Mouse (Mus musculus) Patski (cell line): Measurements from ENCODE around the gene Gm7534. TPM values are rescaled to one million over a fixed set of nuclear protein-coding genes. Genes with fewer than 3 reads are reported as not detected.
"Not testable (repeated sequence)": the region's sequence is repeated elsewhere in the genome, so short reads cannot be mapped to it uniquely, and the experiment has no call there.

ENCODE experiments used
- ATAC-seq: fragments of 100-300 bp; one replicate; pipeline ENCODE4 v1.8.0; 2021
- CTCF ChIA-PET: fragments of 350-600 bp; sonication (Branson Sonifier 250); formaldehyde crosslinking; loops from one replicate; lab custom pipeline; 2022; ENCODE audit warnings: inconsistent platforms; lab: Charles Lee
- POLR2A ChIA-PET: fragments of 350-600 bp; sonication (Branson Sonifier 250); formaldehyde crosslinking; loops from one replicate; lab custom pipeline; 2022; ENCODE audit warnings: antibody characterized with exemption, inconsistent platforms; lab: Charles Lee
- DNase-seq: peaks from one replicate; pipeline ENCODE4 v3.0.0-alpha.2; 2011; ENCODE audit warnings: low read depth, low spot score
- H3K27me3 ChIP-seq: fragments of 371-371 bp; one replicate; pipeline ENCODE4 v1.5.1; 2021
- CTCF ChIP-seq: fragments of 100-300 bp; IDR thresholded peaks from one replicate; pipeline ENCODE4 v1.5.1; 2021
- in situ Hi-C: fragments of 300-500 bp; cut with MboI; formaldehyde crosslinking; loops from 3 replicates; pipeline ENCODE4 v1.11.1; 2018; ENCODE audit warnings: low pct_unique_long_range_greater_than_20kb, mixed read lengths
- polyA plus RNA-seq: library from polyadenylated mRNA; unstranded; gene quantifications from one replicate; pipeline ENCODE4 v1.2.3, GENCODE M21; 2021

Gm7534 gene
- polyA plus RNA-seq, 1 experiment from 2014 or later = not detected

DNA sequence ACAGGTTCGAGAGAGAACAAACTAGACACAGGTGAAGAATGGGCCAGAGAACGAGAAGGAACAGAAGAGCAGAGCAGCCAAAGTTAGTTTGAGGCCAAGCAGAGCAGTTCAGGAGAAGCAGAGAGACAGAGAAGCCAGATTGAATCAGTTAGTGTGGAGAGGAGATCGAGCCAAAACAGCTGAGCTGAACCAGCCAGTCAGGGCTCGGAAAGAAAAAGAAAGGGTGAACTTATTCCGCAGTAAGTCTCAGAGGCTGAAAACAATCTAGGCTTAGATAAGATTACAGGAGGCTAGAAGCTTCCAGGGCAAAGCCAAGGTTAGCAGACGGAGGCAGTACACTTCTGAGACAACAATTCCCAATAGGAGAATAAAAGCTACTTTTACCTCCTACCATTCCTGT, 37.8 kb downstream of the Gm7534 start:
- DNase-seq (no peak), ATAC-seq (no peak)
- CTCF ChIA-PET = interaction anchor here (1.6 kb wide), 1 partner anchor 13 kb away, joined by 7 read pairs; no protein-coding TSS in a partner anchor
- in situ Hi-C loops = no loop called here
- TF ChIP-seq CTCF = no peak
- POLR2A ChIA-PET = no interaction called here
- no peaks in the 10 kb centered on the region for H3K27me3 ChIP-seq

DNA sequence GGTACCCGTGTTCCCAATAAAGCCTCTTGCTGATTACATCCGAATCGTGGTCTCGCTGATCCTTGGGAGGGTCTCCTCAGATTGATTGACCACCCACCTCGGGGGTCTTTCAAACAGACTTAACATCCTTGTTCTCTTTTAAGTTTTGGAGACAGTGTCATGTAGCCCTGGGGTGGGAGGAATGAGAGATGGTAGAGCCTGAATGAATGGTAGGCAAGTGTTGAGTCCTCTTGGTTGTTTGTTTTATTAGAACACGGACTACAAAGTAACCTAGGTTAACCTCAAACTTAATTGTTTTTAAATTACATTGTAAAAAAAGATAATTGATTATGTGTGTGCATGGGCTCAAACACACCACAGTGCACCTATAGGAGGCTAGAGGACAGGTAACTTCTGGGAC, 38.2 kb downstream of the Gm7534 start:
- CTCF ChIA-PET = interaction anchor here (1.6 kb wide), 1 partner anchor 13 kb away, joined by 7 read pairs; no protein-coding TSS in a partner anchor
- H3K27me3 ChIP-seq = no peaks in the 10 kb centered on the region
- DNase-seq (no peak), ATAC-seq (no peak)
- POLR2A ChIA-PET = no interaction called here
- TF ChIP-seq CTCF = no peak
- in situ Hi-C loops = no loop called here

DNA sequence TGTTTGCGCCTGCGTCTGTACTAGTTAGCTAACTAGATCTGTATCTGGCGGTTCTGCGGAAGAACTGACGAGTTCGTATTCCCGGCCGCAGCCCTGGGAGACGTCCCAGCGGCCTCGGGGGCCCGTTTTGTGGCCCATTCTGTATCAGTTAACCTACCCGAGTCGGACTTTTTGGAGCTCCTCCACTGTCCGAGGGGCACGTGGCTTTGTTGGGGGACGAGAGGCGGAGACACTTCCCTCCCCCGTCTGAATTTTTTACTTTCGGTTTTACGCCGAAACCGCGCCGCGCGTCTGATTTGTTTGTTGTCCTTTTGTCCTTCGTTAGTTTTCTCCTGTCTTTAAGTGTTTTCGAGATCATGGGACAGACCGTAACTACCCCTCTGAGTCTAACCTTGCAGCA, 42.7 kb downstream of the Gm7534 start:
- POLR2A ChIA-PET, H3K27me3 ChIP-seq, in situ Hi-C loops, ATAC-seq, DNase-seq, CTCF ChIA-PET: not testable (repeated sequence)

DNA sequence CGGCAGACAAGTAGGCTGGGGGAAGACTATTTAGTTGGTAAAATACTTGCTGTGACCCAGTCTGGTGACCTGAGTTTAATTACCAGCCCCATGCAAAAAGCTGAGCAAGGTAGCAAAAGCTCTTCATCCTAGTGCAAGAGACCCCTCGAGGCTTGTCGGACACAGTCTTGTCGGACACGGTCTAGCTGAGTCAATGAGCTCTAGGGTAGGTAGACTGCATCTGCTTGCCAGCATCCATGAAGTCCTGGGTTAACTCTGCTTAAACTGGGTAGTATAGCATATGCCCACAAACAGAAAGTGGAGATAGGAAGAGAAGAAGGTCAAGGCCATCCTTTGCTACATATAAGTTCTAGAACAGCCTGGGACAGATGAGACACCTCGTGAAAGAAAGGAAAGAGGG, 44.0 kb downstream of the Gm7534 start:
- no peaks in the 10 kb centered on the region for H3K27me3 ChIP-seq
- in situ Hi-C loops = no loop called here
- DNase-seq (no peak), ATAC-seq (no peak)
- CTCF ChIA-PET = no interaction called here
- TF ChIP-seq CTCF = no peak
- POLR2A ChIA-PET = interaction anchor here (0.6 kb wide), 1 partner anchor 23 kb away, joined by 4 read pairs; no protein-coding TSS in a partner anchor

DNA sequence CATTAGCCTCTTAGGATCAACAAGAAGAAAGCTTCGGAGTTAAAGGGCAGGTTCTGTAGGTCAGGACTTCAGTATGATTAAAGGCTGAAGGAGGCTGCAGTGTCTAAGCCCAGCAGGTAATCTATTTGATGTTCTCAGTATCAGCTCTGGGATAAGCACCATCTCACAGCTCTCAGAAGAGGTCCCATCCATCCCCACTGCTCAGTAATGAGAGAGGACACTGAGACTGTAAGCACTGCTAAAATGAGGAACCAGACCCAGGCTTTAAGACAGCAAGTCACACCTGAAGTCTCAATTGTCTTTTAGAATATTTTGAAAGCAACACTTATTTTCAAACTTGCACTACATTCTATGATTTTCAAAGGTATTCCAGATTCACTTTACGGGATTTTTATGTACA, 45.2 kb downstream of the Gm7534 start:
- H3K27me3 ChIP-seq = no peaks in the 10 kb centered on the region
- CTCF ChIA-PET = interaction anchor here (2.0 kb wide), 1 partner anchor 9 kb away, joined by 7 read pairs; no protein-coding TSS in a partner anchor
- in situ Hi-C loops = no loop called here
- POLR2A ChIA-PET = interaction anchor here (0.9 kb wide), 1 partner anchor 11 kb away, joined by 3 read pairs; no protein-coding TSS in a partner anchor
- ATAC-seq (no peak), DNase-seq (no peak)
- no peak for TF ChIP-seq CTCF

DNA sequence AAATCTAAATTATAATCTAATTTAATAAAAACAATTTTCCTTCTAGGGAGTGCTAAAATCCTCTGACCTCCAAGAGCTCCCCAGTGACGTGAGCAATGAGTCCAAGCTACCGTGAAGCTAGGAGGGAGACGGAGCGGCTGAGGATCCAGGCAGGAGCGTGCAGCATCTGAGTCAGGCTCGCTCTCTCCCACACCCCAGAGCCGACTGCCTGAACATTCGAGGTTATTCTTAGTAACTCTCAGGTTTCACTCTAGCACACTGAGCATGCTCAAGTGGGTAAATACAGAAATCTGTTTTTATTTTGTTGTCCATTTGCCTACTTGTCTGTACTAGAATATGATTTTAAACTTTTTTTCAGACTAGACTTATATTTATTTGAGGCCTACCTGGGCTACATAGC, 46.1 kb downstream of the Gm7534 start:
- ATAC-seq (peak; percentile 39), DNase-seq (peak; percentile 35)
- no peaks in the 10 kb centered on the region for H3K27me3 ChIP-seq
- TF ChIP-seq CTCF = no peak
- CTCF ChIA-PET = interaction anchor here (1.0 to 2.0 kb wide), 2 partner anchors 10 to 13 kb away, joined by 4 to 7 read pairs; no protein-coding TSS in a partner anchor
- in situ Hi-C loops = no loop called here
- POLR2A ChIA-PET = interaction anchor here (0.7 kb wide), 1 partner anchor 29 kb away, joined by 3 read pairs; the partner anchor contains the start of gene Sh3bgrl3

DNA sequence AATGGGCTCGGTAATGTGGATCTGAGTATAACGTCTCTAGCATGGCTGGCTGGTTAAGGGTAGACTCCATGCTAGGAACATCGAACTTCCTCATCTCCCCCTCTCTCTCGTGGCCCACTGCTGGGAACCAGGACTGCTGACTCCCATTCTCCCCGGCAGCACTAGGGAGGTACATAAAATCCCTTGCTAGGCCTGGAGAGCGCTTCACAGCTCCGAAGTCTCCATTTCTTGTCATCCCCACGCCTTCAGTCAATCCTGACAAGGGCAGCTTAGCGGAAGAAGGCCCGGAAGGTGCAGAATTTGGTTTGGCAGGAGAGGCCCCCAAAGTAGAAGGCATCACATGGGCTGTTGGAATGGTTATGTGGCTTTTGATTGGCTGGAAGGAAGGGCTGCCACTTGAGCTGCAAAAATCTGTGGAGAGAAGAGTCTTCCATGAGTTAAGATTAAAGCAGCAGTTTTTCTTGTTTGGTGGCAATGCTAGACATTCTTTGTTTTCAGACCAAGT, 46.8 kb downstream of the Gm7534 start:
- CTCF ChIA-PET = interaction anchor here (1.0 kb wide), 1 partner anchor 13 kb away, joined by 4 read pairs; no protein-coding TSS in a partner anchor
- in situ Hi-C loops = no loop called here
- TF ChIP-seq CTCF = no peak
- POLR2A ChIA-PET = interaction anchor here (0.7 kb wide), 1 partner anchor 28 kb away, joined by 3 read pairs; the partner anchor contains the start of gene Sh3bgrl3
- ATAC-seq (no peak), DNase-seq (no peak)
- H3K27me3 ChIP-seq = no peaks in the 10 kb centered on the region

DNA sequence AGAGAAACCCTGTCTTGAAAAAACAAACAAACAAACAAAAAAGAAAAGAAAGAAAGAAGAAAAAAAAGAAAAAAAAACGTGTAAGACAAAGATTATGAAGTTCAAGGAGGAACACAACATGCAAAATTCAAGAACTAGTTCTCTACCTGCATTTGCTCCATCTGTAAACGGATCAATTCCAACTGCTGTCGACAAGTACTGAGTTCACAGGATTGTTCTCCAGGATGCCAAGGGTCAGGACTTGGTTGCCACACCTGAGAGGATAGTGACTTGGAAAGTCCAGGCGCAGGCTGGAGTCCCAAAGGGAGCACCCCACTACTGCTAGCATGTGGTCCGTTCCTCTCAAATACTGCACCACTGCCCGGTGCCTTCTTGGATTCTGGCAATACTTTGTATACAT, 47.3 kb downstream of the Gm7534 start:
- no peaks in the 10 kb centered on the region for H3K27me3 ChIP-seq
- no peak for TF ChIP-seq CTCF
- ATAC-seq (no peak), DNase-seq (no peak)
- ChIA-PET POLR2A (no interaction called here), CTCF (interaction anchor here (2.2 kb wide), 1 partner anchor 11 kb away, joined by 7 read pairs; no protein-coding TSS in a partner anchor)
- in situ Hi-C loops = no loop called here

DNA sequence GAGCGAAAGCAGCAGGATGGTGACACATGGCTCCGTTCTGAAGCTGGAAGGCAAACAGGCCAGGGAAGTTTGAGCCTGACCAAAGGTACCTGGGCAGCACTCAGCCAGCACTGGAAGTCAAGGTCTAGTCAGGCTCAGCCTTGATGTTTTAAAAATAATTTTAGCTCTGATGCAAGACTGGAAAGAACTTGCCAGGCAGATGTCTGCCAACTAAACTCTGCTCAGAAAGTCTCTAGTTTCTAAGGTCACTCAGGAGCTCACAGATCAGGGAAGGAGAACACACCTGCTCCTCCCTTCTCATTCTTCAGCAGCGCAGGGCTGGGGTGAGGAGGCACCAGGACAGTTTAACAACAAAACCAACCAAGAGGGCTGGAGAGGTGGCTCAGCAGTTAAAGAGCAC, 48.5 kb downstream of the Gm7534 start:
- POLR2A ChIA-PET = interaction anchor here (0.9 to 1.4 kb wide), 2 partner anchors 25 to 27 kb away, joined by 3 to 4 read pairs; partner anchors contain the start of gene Sh3bgrl3
- CTCF ChIA-PET = interaction anchor here (2.2 kb wide), 1 partner anchor 13 kb away, joined by 7 read pairs; no protein-coding TSS in a partner anchor
- no peak for DNase-seq
- no peak for TF ChIP-seq CTCF
- H3K27me3 ChIP-seq = no peaks in the 10 kb centered on the region
- in situ Hi-C loops = no loop called here
- no peak for ATAC-seq

DNA sequence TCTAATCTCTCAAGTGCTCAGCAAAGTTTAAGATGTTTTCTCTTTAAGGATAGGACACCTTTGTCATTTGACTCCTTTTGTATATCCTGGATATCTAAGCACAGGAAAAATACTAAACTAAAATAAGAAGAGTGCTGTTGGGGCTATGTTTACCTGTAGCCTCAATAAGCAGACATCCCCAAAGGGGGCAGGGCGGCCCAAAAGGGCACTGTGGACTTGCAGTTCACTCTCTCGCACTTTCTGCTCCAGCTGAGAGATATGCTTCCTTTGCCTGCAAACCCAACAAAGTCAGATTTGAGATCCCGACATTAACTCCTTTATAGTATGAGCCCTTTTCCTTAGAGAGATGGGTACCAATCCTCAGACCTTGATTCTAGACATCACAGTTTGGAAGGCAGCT, 49.1 kb downstream of the Gm7534 start:
- no peak for ATAC-seq
- ChIA-PET CTCF (interaction anchor here (2.2 kb wide), 1 partner anchor 13 kb away, joined by 7 read pairs; no protein-coding TSS in a partner anchor), POLR2A (interaction anchor here (1.4 kb wide), 1 partner anchor 26 kb away, joined by 3 read pairs; no protein-coding TSS in a partner anchor)
- TF ChIP-seq CTCF = no peak
- in situ Hi-C loops = no loop called here
- no peaks in the 10 kb centered on the region for H3K27me3 ChIP-seq
- no peak for DNase-seq

DNA sequence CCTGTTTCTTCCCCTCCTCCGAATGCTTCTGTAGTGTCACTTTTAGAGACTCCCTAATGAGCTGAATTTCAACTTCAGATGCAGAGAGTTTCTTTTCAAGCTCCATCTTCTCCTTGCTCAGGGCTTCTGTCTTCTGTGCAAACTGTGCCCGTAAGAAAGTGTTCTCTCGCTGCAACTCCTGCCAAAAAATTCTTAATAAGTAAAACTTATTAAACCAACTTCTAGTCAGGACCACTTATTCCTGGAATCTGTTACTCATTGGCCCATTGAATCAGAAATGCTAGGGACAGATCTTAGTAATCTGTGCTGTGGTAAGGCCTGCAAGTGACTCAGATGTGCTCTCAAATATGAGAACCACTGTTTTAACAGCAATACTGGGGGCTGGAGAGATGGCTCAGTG, 50.7 kb downstream of the Gm7534 start:
- no peaks in the 10 kb centered on the region for H3K27me3 ChIP-seq
- ATAC-seq (no peak), DNase-seq (no peak)
- ChIA-PET CTCF (interaction anchor here (1.1 to 1.8 kb wide), 4 partner anchors 13 to 35 kb away, joined by 3 to 7 read pairs (median 3); partner anchors contain the start of gene Cep85), POLR2A (interaction anchor here (0.9 kb wide), 1 partner anchor 19 kb away, joined by 3 read pairs; no protein-coding TSS in a partner anchor)
- TF ChIP-seq CTCF = no peak
- in situ Hi-C loops = no loop called here
